Mouse (Mus musculus) embryo, embryonic 10 days (tissue): ENCODE measurements around the gene Vmn2r107.

Experiments
- DNase-seq: peaks from one replicate; pipeline ENCODE4 v3.0.0-alpha.2; 2015; ENCODE audit warnings: low spot score

Vmn2r107 gene

DNA sequence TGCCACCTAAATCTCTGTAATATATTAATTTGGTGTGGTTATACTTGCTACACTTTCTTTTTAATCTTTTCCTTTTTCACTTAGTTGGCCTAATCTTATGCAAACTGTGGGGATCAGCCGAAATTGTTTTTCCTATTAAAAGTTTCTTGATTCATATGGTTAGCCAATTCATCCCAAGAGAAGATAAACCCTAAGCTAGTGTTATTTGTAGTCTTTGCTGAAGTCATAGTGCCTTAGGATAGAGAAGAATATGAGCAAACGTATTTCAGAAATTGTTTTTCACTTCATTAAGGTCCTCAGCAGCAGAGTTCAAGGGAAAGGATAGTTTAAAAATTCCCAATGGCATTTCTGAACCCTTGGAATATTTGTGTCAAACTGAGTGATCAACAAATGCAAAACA lies at the start of gene Vmn2r107:
Gene Vmn2r107, plus strand, starts transcription at position 301 of the 400 bp plus-strand sequence.
- DNase-seq, result no peak

DNA sequence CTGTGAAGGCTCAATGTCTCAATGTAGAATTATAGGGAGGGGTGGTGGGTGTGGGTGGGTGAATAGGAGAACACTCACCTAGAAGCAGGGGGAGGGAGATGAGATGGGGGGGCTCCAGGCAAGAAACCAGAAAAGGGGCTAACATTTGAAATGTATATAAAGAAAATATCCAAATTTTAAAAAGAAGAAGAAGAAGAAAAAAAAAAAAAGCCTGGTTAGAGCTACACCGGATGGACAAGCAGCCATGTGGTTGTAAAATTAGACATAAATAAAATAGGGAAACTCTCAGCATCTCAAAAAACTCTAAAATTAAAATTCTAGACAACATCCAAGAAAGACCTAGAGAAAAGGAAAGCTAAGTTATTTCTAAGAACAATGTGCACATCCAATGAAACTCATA lies 39.3 kb upstream of the Vmn2r107 start:
- no peak for DNase-seq

DNA sequence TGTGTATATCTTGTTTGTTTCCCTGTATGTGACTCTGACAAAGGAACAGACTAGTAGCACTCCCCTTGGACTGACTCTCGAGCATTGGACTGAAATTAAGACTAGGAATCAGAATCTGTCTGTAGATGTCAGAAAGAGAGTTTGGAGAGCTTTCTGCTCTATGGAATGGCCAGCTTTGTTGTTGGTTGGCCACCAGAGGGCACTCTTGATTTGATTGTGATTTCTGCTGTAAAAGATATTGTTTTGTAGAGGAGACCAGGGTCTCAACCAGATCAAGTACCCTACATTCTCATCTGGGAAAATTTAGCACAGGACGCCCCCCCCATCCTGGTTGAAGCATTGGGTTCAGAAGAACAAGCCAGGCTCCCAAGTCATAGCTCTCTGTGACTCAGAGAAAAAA lies 54.1 kb downstream of the Vmn2r107 start:
- no peak for DNase-seq

DNA sequence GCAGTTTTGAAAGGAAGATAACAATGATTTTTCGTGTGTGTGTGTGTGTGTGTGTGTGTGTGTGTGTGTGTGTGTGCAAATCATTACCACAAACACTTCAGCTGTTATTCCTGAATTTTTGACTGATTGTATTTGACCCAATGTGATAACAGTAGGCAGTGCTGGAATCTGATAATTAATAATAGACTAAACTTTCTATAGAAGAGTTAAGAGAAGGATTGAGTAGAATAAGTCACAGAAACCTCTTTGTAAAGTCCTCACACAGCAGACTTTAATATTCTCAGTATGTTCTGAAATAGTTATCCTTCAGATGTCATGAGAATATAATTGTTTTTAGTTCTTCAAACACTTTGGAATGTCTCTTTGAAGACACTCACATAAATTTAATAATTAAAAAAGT lies 68.8 kb downstream of the Vmn2r107 start, which contains the start of gene Vmn1r224:
Gene Vmn1r224, plus strand, starts transcription at position 301 of the 400 bp plus-strand sequence.
- DNase-seq, result no peak
